Mouse (Mus musculus): ENCODE data around the gene Tkfc. TPM values are rescaled to one million over a fixed set of nuclear protein-coding genes. Genes with fewer than 3 reads are reported as not detected.
"Not testable (repeated sequence)": the region's sequence is repeated elsewhere in the genome, so short reads cannot be mapped to it uniquely, and the experiment has no call there.

Gene Tkfc
- total RNA-seq, 2 experiments from 2014 or later = 19.1 to 20.4 TPM

DNA sequence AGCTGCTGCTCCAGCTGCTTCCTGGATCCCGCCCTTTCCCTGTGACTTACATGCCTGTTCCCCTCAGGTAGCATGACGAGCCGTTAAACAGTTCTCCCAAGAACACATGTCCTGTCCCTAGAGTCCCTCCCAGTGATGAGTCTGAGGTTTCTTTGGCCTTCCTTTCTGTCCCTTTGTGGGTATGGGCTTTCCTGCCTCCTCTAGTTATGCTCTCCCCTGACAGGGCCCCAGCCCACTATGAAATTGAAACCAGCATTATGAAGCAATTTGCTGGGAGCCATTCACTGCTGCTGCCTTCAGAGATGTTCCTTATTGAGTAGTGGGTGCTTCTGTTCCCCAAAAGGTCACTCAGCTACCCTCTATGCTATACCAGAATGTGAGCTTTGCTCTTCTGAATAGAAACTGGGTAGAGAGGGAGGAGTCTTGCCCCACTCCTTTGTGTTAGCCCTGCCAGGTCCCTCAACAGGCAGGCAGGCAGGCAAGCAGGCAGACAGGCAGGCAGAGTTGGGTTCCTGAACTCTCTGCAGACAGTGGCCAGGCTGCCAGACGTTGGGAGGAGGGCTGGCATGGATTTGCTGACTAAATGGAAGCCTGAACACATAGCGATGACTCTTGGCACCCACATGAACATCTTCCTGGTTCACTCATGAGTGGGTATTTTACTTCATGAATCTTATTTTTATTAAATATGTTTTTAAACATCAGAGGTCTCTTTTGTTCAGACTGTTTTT lies 16.2 kb downstream of the Tkfc start:
- no peak for DNase-seq (ENCODE audit: low spot score in 2 of 2)

DNA sequence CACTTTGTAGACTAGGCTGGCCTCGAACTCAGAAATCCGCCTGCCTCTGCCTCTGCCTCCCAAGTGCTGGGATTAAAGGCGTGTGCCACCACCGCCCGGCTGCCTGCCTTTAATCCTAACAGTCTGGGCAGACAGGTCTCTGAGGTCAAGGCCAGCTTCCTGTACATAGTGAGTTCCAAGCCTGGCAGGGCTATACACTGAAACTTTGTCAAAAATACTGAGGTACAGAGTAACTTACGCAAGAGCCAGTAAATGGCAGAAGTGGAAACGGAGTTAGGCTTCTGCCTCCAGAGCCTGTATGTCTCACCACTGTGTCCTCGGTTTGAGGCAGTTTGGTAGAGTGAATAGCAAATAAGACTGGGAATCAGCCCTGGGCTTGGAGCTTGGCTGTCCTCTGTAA lies 18.2 kb downstream of the Tkfc start:
- no peak for DNase-seq (ENCODE audit: low spot score in 2 of 2)

DNA sequence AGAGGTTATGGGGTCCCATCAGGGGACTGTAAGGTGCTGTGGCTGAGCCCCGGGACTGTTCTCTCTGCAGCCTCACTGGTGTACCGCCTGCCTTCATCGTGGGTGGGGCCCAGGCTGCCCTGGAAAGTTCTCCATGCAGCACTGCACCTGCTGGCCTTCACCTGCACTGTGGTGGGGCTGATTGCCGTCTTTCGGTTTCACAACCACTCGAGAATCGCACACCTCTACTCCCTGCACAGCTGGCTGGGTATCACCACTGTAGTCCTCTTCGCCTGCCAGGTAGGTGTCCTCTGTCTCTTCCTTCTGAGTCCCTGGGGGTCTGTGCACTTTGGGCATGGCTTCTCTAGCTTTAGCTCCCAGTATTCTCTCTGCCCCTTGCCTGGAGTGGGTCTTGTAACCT lies 20.3 kb downstream of the Tkfc start:
- DNase-seq (ENCODE audit: low spot score in 2 of 2) = no peak

GRCm38 (mm10) chr19:10583550-10584146 lies 21.8 kb downstream of the Tkfc start:
- no peak for DNase-seq (ENCODE audit: low spot score in 2 of 2)

GRCm38 (mm10) chr19:10581984-10582383 lies 23.5 kb downstream of the Tkfc start:
- no peak for DNase-seq (ENCODE audit: low spot score in 2 of 2)

DNA sequence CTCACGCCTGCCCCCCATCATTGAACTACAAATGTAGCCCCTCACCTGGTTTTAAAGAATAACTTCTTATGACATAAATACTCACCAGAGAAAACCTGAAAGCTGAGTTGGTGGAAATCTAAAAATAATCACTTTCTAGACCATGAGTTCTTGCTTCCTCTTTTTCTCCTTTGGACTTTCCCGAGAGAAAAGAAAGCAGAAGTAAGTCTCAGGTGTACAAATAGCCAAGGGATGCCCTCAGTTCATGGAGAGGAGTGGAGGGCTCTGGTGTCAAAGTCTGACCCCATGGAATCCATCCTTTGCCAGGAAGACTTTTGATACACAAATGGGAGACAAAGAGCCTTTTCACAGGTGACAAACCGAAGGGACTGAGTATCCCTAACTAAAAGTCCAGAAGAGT lies 24.7 kb downstream of the Tkfc start:
- DNase-seq (ENCODE audit: low spot score in 2 of 2) = no peak

GRCm38 (mm10) chr19:10580102-10580501 lies 25.4 kb downstream of the Tkfc start:
- DNase-seq (ENCODE audit: low spot score in 2 of 2) = no peak

DNA sequence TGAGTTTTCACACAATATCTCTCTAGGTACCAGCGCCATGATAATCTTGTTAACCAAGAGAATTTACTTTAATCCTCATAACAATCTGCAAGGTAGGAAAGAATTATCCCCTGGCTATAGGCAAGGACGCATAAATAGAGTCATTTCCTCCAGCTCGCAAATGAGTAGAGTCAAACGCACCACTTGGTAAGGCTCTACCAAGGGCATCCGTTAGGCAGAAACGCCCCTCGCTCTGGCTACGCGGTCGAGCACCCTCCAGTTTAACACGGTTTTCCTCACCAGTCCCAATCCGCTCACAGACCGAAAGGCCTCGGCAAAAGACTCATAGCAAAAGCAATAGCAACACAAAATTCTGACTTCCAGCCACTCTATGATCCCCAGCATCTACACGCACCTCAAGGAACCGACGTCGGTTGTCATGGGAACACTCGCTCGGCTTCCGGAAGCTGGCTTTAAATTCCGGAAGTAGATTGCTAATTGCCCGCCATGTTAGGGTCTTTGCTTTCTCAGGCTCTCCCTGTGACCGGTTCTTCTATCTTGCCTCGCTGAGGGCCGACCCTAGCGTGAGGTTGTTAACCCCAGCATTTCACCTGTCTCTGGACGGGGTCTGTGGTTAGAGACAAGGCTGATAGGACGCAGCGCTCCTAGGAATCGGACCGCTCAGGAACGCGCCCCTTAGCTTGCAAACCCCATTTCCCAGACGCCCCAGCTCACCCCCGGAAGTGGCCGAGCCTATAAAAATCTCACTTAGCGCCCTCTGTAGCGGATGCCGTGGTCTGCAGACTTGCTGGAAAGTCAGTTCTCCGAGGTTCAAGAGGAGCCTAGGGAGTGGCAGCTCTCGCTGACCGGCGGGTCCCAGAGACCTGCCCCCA lies 28.5 kb downstream of the Tkfc start, which contains the start of the genes Cyb561a3 and Tmem138:
Gene Cyb561a3, plus strand, starts transcription at position 483 of the 872 bp plus-strand sequence.
Gene Tmem138, minus strand, starts transcription at position 673 of the 872 bp plus-strand sequence.
- peak; percentile 85 to 90 for DNase-seq (ENCODE audit: low spot score in 2 of 2)

- DNase-seq (ENCODE audit: low spot score in 2 of 2) = no peak
These were observed 35.8 kb downstream of the Tkfc start for GRCm38 (mm10) chr19:10569627-10570026.

- no peak for DNase-seq (ENCODE audit: low spot score in 2 of 2)
These were observed 40.2 kb downstream of the Tkfc start for GRCm38 (mm10) chr19:10565217-10565616.

DNA sequence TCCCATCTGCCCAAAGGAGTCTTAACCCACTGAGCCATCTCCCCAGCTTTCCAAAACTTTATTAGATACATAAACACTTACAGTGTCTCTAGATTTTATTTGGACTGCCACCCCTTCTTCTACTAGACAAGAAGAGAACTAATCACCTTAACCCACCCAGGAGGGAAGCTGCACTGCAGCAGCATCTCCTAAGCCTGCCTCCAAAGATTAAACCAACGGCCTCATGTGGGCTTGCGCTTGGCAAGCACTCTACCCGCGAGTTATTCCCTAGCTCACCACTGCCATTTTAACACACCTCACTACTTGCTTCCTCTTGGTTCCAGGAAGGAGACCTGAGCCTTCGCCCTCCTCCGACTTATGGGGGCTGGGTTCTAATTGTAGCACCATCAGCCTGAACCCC lies 41.2 kb downstream of the Tkfc start:
- no peak for DNase-seq (ENCODE audit: low spot score in 2 of 2)

- no peak for DNase-seq (ENCODE audit: low spot score in 2 of 2)
These were observed 43.1 kb downstream of the Tkfc start for GRCm38 (mm10) chr19:10562351-10562750.

GRCm38 (mm10) chr19:10561558-10562314 lies 43.7 kb downstream of the Tkfc start:
- DNase-seq (ENCODE audit: low spot score in 2 of 2) = no peak

- no peak for DNase-seq (ENCODE audit: low spot score in 2 of 2)
These were observed 45.3 kb downstream of the Tkfc start for GRCm38 (mm10) chr19:10560108-10560507.

DNA sequence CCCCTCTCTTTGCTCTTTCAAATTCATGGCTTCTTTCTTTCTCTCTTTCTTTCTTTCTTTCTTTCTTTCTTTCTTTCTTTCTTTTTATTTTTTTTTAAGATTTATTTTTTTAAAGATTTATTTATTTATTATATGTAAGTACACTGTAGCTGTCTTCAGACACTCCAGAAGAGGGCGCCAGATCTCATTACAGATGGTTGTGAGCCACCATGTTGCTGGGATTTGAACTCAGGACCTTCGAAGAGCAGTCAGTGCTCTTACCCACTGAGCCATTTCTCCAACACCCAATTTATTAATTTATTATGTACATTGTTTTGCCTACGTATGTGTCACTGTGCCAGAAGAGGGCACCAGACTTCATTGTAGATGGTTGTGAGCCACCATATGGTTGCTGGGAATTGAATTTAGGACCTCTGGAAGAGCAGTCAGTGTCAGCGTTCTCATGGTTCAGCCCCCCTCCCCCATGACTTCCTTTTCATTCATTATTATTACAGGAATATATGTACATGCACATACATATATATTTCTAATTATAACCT lies 47.5 kb downstream of the Tkfc start:
- not testable (repeated sequence) for DNase-seq (ENCODE audit: low spot score in 2 of 2)

DNA sequence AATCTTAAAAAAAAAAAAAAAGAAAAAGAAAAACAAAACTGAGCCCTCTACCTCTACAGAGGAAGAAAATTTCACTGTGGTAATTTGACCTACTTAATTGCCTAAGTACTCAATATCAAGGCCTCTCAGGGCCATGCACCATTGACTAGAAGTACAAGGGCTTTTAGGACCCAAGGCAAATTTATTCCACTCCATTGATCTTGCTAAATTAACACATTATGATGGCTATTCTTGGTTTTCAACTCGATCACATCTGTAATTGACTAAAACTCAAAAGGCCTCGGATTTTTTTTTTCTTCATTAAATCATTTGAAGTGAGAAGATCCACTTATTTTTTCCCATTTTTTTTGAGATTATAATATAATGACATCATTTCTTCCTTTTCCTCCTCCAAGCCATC lies 48.0 kb downstream of the Tkfc start:
- DNase-seq (ENCODE audit: low spot score in 2 of 2) = no peak

- DNase-seq (ENCODE audit: low spot score in 2 of 2) = no peak
These were observed 48.5 kb downstream of the Tkfc start for GRCm38 (mm10) chr19:10557001-10557400.

DNA sequence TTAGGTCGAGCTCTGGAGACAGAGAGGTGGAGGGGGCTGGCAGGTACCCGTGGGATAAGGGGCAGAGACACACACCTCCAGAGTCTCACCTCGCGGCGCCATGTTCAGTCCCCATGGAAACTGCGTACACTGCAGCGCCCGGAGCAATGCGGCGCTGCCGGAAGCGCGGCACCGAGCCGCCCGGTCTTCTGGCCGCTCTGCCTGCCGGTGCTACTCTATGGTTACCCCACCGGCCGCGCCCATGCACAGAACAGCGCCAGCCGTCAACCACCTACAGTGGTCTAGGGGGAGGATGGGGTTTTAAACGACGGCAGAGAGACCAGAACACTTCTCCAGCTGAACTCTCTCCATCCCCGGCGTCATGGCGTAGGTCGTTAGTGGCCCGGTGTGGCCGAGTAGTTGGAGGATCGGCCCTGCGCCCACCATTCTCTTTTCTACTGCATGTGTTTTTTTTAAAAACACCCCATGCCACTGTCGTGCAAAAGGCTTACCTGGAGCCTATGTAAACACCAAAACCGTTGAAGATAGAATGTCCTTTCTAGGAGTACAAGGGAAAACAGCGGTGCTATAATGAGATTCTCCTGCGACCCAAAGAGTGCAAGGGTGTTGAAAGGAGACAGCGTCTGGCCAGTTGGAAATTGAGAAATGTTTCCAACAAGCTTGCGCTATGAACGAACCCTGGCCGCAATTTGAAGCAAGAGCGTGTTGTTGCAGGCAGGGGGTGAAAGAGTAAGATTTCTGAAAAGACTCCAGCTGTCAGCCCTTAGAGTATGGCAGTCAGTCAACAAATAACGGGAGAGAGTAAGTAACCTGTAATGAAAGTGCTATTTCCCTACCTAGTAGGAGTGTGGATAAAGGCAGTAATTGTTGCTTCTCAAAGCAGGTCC lies 49.6 kb downstream of the Tkfc start, which contains the start of gene Tmem216:
Gene Tmem216, minus strand, starts transcription at position 615 of the 887 bp plus-strand sequence.
- DNase-seq (ENCODE audit: low spot score in 2 of 2) = peak; percentile 78 to 82

DNA sequence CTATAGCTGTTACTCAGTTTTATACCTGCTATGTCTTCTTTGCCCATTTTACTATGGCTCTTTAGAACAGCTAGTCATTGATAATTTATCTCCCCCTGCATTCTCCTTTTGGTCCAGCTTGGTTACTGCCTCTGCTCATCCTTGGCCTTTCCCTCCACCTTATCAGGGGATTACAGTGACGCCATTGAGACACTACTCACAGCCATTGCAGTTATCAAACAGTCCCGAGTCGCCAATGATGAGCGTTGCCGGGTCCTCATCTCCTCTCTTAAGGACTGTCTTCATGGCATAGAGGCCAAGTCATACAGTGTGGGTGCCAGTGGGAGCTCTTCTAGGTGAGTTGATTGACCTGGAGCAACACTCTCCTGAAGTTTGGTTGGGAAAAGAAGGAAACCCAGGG lies 66.0 kb downstream of the Tkfc start:
- DNase-seq (ENCODE audit: low spot score in 2 of 2) = no peak

Measured in adrenal gland, adult 18-20 months (tissue).